In genomic region chr7:144554123-144554472, GRCm38 (mm10) we compare ENCODE assay signal across 8 mouse cellular contexts. TPM values are rescaled to one million over a fixed set of nuclear protein-coding genes. Genes with fewer than 3 reads are reported as not detected.
DNase-seq lines count a peak whose midpoint lies in the region; ATAC-seq and TF ChIP-seq lines count a peak whose summit lies in the region.

No protein-coding gene starts in this region.

- WGBS in kidney, postnatal 0 days = 19% methylated on average over 8 of the region's 8 CpGs
- 26% methylated on average over 8 of the region's 8 CpGs for WGBS in embryonic facial prominence, embryonic 11.5 days
- WGBS in hindbrain, embryonic 16.5 days = 23% methylated on average over 8 of the region's 8 CpGs
- WGBS in midbrain, embryonic 15.5 days = 20% methylated on average over 8 of the region's 8 CpGs

- peak overlapping the region; percentile 91 for H3K9ac ChIP-seq in kidney, postnatal 0 days (ENCODE audit: low read depth, low read length)
- H3K9ac ChIP-seq in embryonic facial prominence, embryonic 11.5 days (replicated peaks; ENCODE audit: low read length) = peak overlapping the region; percentile 52
- peak overlapping the region; percentile 80 for H3K9ac ChIP-seq in hindbrain, embryonic 16.5 days (ENCODE audit: low read depth, low read length)
- peak overlapping the region; percentile 49 for H3K9ac ChIP-seq in midbrain, embryonic 15.5 days

- intact Hi-C loops in gastrocnemius, postnatal 14 days (cut with DNase I; ENCODE audit: low total_unique reads) = no loop called here

- ATAC-seq in kidney, postnatal 0 days (replicated peaks; ENCODE audit: low FRiP score, low read depth) = no peak
- ATAC-seq in embryonic facial prominence, embryonic 11.5 days (replicated peaks; ENCODE audit: insufficient number of reproducible peaks, low FRiP score, low TSS enrichment, low read depth) = peak; percentile 68; the same call in 1 of the 2 replicates
- ATAC-seq in hindbrain, embryonic 16.5 days = no peak; the same call in 1 of the 2 replicates
- ATAC-seq in midbrain, embryonic 15.5 days (replicated peaks) = no peak

- TF ChIP-seq CTCF in kidney, postnatal 0 days (IDR thresholded peaks at IDR 0.05; ENCODE audit: low read depth) = no peak

- peak overlapping the region; percentile 73 for H3K4me2 ChIP-seq in kidney, postnatal 0 days (ENCODE audit: low read length)
- H3K4me2 ChIP-seq in embryonic facial prominence, embryonic 11.5 days (ENCODE audit: low read depth, low read length) = peak overlapping the region; percentile 82
- peak overlapping the region; percentile 82 for H3K4me2 ChIP-seq in hindbrain, embryonic 16.5 days (ENCODE audit: low read length)
- peak overlapping the region; percentile 63 for H3K4me2 ChIP-seq in midbrain, embryonic 15.5 days

- H3K4me3 ChIP-seq in kidney, postnatal 0 days (replicated peaks; ENCODE audit: low read depth, low read length) = peak overlapping the region; percentile 70
- H3K4me3 ChIP-seq in embryonic facial prominence, embryonic 11.5 days (ENCODE audit: low read depth, low read length) = peak overlapping the region; percentile 98
- H3K4me3 ChIP-seq in hindbrain, embryonic 16.5 days (ENCODE audit: low read length) = peak overlapping the region; percentile 92
- H3K4me3 ChIP-seq in midbrain, embryonic 15.5 days = peak overlapping the region; percentile 79

- H3K27me3 ChIP-seq in kidney, postnatal 0 days (ENCODE audit: insufficient read depth, low read length) = no peaks in the 10 kb centered on the region
- no peaks in the 10 kb centered on the region for H3K27me3 ChIP-seq in embryonic facial prominence, embryonic 11.5 days (ENCODE audit: control insufficient read depth, insufficient read depth, low read length)
- H3K27me3 ChIP-seq in hindbrain, embryonic 16.5 days (replicated peaks; ENCODE audit: control insufficient read depth, insufficient read depth, low read length) = no peaks in the 10 kb centered on the region
- 0 out of 2 replicates have a peak, but pooled peaks cover 6% of the 10 kb centered on the region for H3K27me3 ChIP-seq in midbrain, embryonic 15.5 days (replicated peaks)

- H3K27ac ChIP-seq in kidney, postnatal 0 days = 0 out of 2 replicates have a peak overlapping the region, but pooled peaks have one; percentile 31
- H3K27ac ChIP-seq in embryonic facial prominence, embryonic 11.5 days (replicated peaks; ENCODE audit: low read depth, low read length) = no peak overlapping the region
- H3K27ac ChIP-seq in hindbrain, embryonic 16.5 days (ENCODE audit: low read depth, low read length) = peak overlapping the region; percentile 79
- H3K27ac ChIP-seq in midbrain, embryonic 15.5 days = peak overlapping the region; percentile 79

- DNase-seq in kidney, postnatal 0 days (ENCODE audit: low spot score) = no peak
- no peak for DNase-seq in kidney, adult 11 months
- no peak for DNase-seq in embryonic facial prominence, embryonic 11.5 days (ENCODE audit: low spot score)
- no peak for DNase-seq in urinary bladder, adult 2 months (ENCODE audit: low spot score)
- DNase-seq in embryo, embryonic 10.5 days (ENCODE audit: low spot score) = no peak
- no peak for DNase-seq in gastrocnemius, postnatal 14 days

- H3K4me1 ChIP-seq in kidney, postnatal 0 days (replicated peaks; ENCODE audit: insufficient read depth, low read length) = peaks cover 11% of the 10 kb centered on the region
- peaks cover 7% of the 10 kb centered on the region; the same call in 1 of the 2 replicates for H3K4me1 ChIP-seq in embryonic facial prominence, embryonic 11.5 days (ENCODE audit: control insufficient read depth, insufficient read depth, low read length)
- peaks cover 25% of the 10 kb centered on the region for H3K4me1 ChIP-seq in hindbrain, embryonic 16.5 days (ENCODE audit: control insufficient read depth, insufficient read depth, low read depth, low read length)
- H3K4me1 ChIP-seq in midbrain, embryonic 15.5 days = peaks cover 33% of the 10 kb centered on the region

- H3K36me3 ChIP-seq in kidney, postnatal 0 days (ENCODE audit: insufficient read depth, low read length) = 0 out of 2 replicates have a peak, but pooled peaks cover 2% of the 10 kb centered on the region
- no peaks in the 10 kb centered on the region for H3K36me3 ChIP-seq in embryonic facial prominence, embryonic 11.5 days (replicated peaks; ENCODE audit: control insufficient read depth, insufficient read depth, low read depth, low read length)
- 0 out of 2 replicates have a peak, but pooled peaks cover 4% of the 10 kb centered on the region for H3K36me3 ChIP-seq in hindbrain, embryonic 16.5 days (ENCODE audit: control insufficient read depth, insufficient read depth, low read length)
- H3K36me3 ChIP-seq in midbrain, embryonic 15.5 days (replicated peaks) = peaks cover 8% of the 10 kb centered on the region; the same call in 1 of the 2 replicates

- H3K9me3 ChIP-seq in kidney, postnatal 0 days (replicated peaks; ENCODE audit: low read length) = no peaks in the 10 kb centered on the region
- H3K9me3 ChIP-seq in embryonic facial prominence, embryonic 11.5 days (replicated peaks; ENCODE audit: control insufficient read depth, low read length) = no peaks in the 10 kb centered on the region
- H3K9me3 ChIP-seq in hindbrain, embryonic 16.5 days (ENCODE audit: control insufficient read depth, low read length) = no peaks in the 10 kb centered on the region
- no peaks in the 10 kb centered on the region for H3K9me3 ChIP-seq in midbrain, embryonic 15.5 days

RNA-seq across cellular contexts. Expression of gene Ppfia1, which starts 0.6 kb away (rescaled TPM):
- 27.6 and 31.2 TPM in 2 replicates for polyA plus RNA-seq in kidney, postnatal 0 days (2015; fragmentation: Nextera tagmentation; extraction: Ambion mirVana)
- polyA plus RNA-seq in embryonic facial prominence, embryonic 11.5 days (2014; fragmentation: Nextera tagmentation; extraction: Ambion mirVana) = 37.9 and 41.3 TPM in 2 replicates
- polyA plus RNA-seq in hindbrain, embryonic 16.5 days (2015; fragmentation: Nextera tagmentation; extraction: Ambion mirVana) = 12.8 and 23.9 TPM in 2 replicates
- polyA plus RNA-seq in midbrain, embryonic 15.5 days (2015; fragmentation: Nextera tagmentation; extraction: Ambion mirVana) = 25.7 and 30.0 TPM in 2 replicates
- polyA plus RNA-seq in urinary bladder, adult 2 months (2012; rRNA removed) = 34.3 and 35.0 TPM in 2 replicates
- total RNA-seq in gastrocnemius, postnatal 14 days (2021) = 10 to 100 TPM; 25.6 to 29.6 TPM

RNA-seq across cellular contexts. Expression of gene Fadd, which starts 28.2 kb away (rescaled TPM):
- polyA plus RNA-seq in kidney, postnatal 0 days (2015; fragmentation: Nextera tagmentation; extraction: Ambion mirVana) = 12.6 and 13.1 TPM in 2 replicates
- 10.6 and 11.2 TPM in 2 replicates for polyA plus RNA-seq in embryonic facial prominence, embryonic 11.5 days (2014; fragmentation: Nextera tagmentation; extraction: Ambion mirVana)
- polyA plus RNA-seq in hindbrain, embryonic 16.5 days (2015; fragmentation: Nextera tagmentation; extraction: Ambion mirVana) = 4.7 and 5.9 TPM in 2 replicates
- polyA plus RNA-seq in midbrain, embryonic 15.5 days (2015; fragmentation: Nextera tagmentation; extraction: Ambion mirVana) = 5.1 and 5.4 TPM in 2 replicates
- 9.3 and 9.4 TPM in 2 replicates for polyA plus RNA-seq in urinary bladder, adult 2 months (2012; rRNA removed)
- total RNA-seq in gastrocnemius, postnatal 14 days (2021) = 1 to 10 TPM; 3.1 to 3.9 TPM
